Mouse (Mus musculus) c-Kit-positive CD71-positive TER-119-positive erythroid progenitor cells, embryonic 14.5 days (primary cell): ENCODE data around the gene Cdc40.
"Not testable (repeated sequence)": the region's sequence is repeated elsewhere in the genome, so short reads cannot be mapped to it uniquely, and the experiment has no call there.

Experiments used
- DNase-seq: peaks from one replicate; pipeline ENCODE4 v3.0.0-alpha.2; 2013; ENCODE audit warnings: low spot score

Cdc40 gene

GRCm38 (mm10) chr10:40868081-40868480, 15.0 kb downstream of the Cdc40 start:
- DNase-seq, result no peak

GRCm38 (mm10) chr10:40857599-40857998, 25.5 kb downstream of the Cdc40 start:
- DNase-seq, result no peak

- DNase-seq, result no peak
Measured at GRCm38 (mm10) chr10:40856703-40857102, 26.4 kb downstream of the Cdc40 start.

GRCm38 (mm10) chr10:40855616-40856015, 27.5 kb downstream of the Cdc40 start:
- no peak for DNase-seq

- DNase-seq, result no peak
Measured at GRCm38 (mm10) chr10:40851138-40851537, 32.0 kb downstream of the Cdc40 start.

- DNase-seq, result no peak
Measured at GRCm38 (mm10) chr10:40850644-40851043, 32.5 kb downstream of the Cdc40 start.

GRCm38 (mm10) chr10:40847176-40847874, 35.8 kb downstream of the Cdc40 start:
- no peak for DNase-seq

- no peak for DNase-seq
Measured at GRCm38 (mm10) chr10:40845626-40846025, 37.5 kb downstream of the Cdc40 start.

- DNase-seq, result no peak
Measured at GRCm38 (mm10) chr10:40844546-40844945, 38.6 kb downstream of the Cdc40 start.

GRCm38 (mm10) chr10:40843841-40844240, 39.3 kb downstream of the Cdc40 start:
- no peak for DNase-seq

- no peak for DNase-seq
Measured at GRCm38 (mm10) chr10:40840086-40840485, 43.0 kb downstream of the Cdc40 start.

- DNase-seq, result no peak
Measured at GRCm38 (mm10) chr10:40831267-40831666, 51.8 kb downstream of the Cdc40 start.

GRCm38 (mm10) chr10:40830312-40830711, 52.8 kb downstream of the Cdc40 start:
- DNase-seq, result no peak

- DNase-seq, result no peak
Measured at GRCm38 (mm10) chr10:40827706-40828105, 55.4 kb downstream of the Cdc40 start.

- DNase-seq, result no peak
Measured at GRCm38 (mm10) chr10:40825952-40826351, 57.2 kb downstream of the Cdc40 start.

- DNase-seq, result no peak
Measured at GRCm38 (mm10) chr10:40816471-40816870, 66.6 kb downstream of the Cdc40 start.

GRCm38 (mm10) chr10:40813627-40814026, 69.5 kb downstream of the Cdc40 start:
- peak; percentile 11 for DNase-seq

- not testable (repeated sequence) for DNase-seq
Measured at GRCm38 (mm10) chr10:40809411-40809910, 73.7 kb downstream of the Cdc40 start.

GRCm38 (mm10) chr10:40806221-40806620, 76.9 kb downstream of the Cdc40 start:
- no peak for DNase-seq

- no peak for DNase-seq
Measured at GRCm38 (mm10) chr10:40805221-40805620, 77.9 kb downstream of the Cdc40 start.

GRCm38 (mm10) chr10:40792115-40792514, 91.0 kb downstream of the Cdc40 start:
- DNase-seq, result no peak

GRCm38 (mm10) chr10:40790406-40790805, 92.7 kb downstream of the Cdc40 start:
- DNase-seq, result no peak
